Mouse (Mus musculus): ENCODE data around the gene Tmem132a.
A peak's percentile ranks its signal among the peaks of the same experiment; 100 is the strongest.

- no peak; the same call in 1 of the 2 replicates for TF ChIP-seq NRF1 (IDR thresholded peaks at IDR 0.05; ENCODE audit: low read depth, low read length)
- peak; percentile 35; the same call in 1 of the 2 replicates for TF ChIP-seq POLR2A (IDR thresholded peaks at IDR 0.05; ENCODE audit: low read depth, low read length)
- TF ChIP-seq CTCF (conservative IDR thresholded peaks at IDR 0.05 in 1 of 2, IDR thresholded peaks at IDR 0.05 in 1 of 2; ENCODE audit: low read depth in 2 of 2, low read length in 2 of 2) = peak in 1 of 2 experiments; percentile 73; a peak in 2 of 4 replicates
- TF ChIP-seq CHD1 (IDR thresholded peaks at IDR 0.05; ENCODE audit: low read depth, low read length) = no peak
- peak; percentile 80 for TF ChIP-seq ZKSCAN1 (IDR thresholded peaks at IDR 0.05; ENCODE audit: borderline replicate concordance, low read depth, low read length)
- peak; percentile 71 for TF ChIP-seq SMC3 (IDR thresholded peaks at IDR 0.05; ENCODE audit: low read depth, low read length)
- no peak for TF ChIP-seq UBTF (IDR thresholded peaks at IDR 0.05; ENCODE audit: low read depth, low read length)
- TF ChIP-seq MAX (IDR thresholded peaks at IDR 0.05; ENCODE audit: low read length) = peak; percentile 59
- peak; percentile 61 for TF ChIP-seq EP300 (IDR thresholded peaks at IDR 0.05; ENCODE audit: low read length)
- TF ChIP-seq KAT2A (IDR thresholded peaks at IDR 0.05; ENCODE audit: insufficient replicate concordance, low read length) = no peak
- no peak for TF ChIP-seq ZC3H11A (IDR thresholded peaks at IDR 0.05; ENCODE audit: low read depth, low read length)
- no peak for TF ChIP-seq POLR2AphosphoS2 (IDR thresholded peaks at IDR 0.05; ENCODE audit: low read depth, low read length)
- peak; percentile 45; the same call in 1 of the 2 replicates for TF ChIP-seq TCF12 (IDR thresholded peaks at IDR 0.05; ENCODE audit: low read depth, low read length)
- TF ChIP-seq MYC (IDR thresholded peaks at IDR 0.05; ENCODE audit: low read depth, low read length) = peak; percentile 55; the same call in 1 of the 2 replicates
Measured at GRCm38 (mm10) chr19:10880085-10880974, 10.6 kb upstream of the Tmem132a start.
